Mouse (Mus musculus) right cerebral cortex, postnatal 25 days (tissue): ENCODE measurements around the gene Rab11b.

Experiments
- DNase-seq: peaks from one replicate; pipeline ENCODE4 v3.0.0; 2022

The Rab11b gene

DNA sequence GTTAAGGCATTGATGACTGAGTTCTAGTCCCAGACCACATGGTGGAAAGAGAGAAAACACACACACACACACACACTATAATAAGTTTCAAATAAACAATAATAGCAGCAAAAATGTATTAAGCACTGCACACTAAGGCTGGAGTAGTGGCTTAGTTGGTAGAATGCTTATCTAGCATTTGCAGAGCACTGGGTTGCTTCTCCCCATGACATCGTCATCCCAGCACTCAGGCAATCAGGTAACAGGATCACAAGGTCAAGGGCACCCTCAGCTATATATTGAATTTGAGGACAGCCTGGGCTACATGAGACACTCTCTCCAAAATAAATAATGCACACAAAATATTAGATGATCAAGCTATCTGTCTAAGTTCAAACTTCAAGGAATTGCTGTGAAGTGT, 45.6 kb downstream of the Rab11b start:
- no peak for DNase-seq

DNA sequence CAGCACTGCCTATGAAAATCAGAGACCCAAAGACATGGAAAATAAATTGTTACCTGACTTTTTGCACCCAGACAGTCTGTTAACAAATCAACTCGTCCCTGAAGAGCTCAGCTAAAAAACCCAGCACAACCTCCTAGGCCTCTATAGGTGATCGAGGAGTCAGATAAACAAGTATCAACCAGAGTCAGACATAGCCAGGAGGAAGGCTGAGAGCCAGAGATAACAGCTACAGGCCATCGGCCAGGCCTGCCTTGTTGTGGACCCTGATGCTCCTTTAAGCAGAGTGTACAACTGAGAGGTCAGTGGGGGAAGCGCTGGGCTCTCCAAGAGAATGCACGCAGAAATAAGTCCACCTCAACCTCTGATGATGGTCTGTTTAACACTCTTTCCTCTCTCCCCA, 47.1 kb downstream of the Rab11b start:
- DNase-seq, result no peak

DNA sequence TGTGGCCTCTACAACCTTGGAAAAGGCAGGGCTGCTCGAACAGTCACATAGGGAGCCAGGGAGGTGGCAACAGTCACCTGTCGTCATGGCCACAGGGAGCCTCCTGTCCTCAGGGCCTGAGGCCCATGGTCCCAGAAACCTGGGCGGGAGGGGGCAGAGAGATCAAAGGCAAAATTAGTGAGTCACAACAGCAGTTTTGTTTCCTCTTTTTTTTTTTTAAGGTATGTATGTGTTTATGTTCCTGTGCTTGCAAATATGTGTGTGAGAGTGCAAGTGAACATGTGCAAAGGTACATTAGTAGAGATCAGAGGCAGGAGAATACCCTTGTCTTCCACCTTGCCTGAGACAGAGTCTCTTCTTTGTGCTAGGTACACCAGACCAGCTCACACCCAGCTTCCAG, 50.5 kb downstream of the Rab11b start:
- no peak for DNase-seq

DNA sequence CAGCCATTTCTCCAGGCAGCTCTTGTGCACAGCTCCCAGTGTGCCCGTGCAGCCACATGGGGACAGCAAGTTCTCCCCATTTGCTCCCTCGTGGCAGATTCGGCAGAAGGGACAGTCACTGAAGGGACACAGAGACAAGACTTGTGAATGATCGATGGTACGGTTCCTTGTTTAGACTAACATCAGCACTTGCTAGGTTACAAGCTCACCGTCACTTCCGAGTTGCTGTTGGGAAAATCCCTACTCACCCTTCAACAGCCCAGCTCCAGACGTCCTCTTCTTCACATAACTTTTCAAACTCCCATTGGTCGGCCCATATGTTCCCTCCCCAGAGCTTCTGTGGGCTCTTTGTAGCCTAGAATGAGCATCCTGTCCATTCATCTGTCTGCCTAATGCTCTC, 57.2 kb downstream of the Rab11b start:
- no peak for DNase-seq

DNA sequence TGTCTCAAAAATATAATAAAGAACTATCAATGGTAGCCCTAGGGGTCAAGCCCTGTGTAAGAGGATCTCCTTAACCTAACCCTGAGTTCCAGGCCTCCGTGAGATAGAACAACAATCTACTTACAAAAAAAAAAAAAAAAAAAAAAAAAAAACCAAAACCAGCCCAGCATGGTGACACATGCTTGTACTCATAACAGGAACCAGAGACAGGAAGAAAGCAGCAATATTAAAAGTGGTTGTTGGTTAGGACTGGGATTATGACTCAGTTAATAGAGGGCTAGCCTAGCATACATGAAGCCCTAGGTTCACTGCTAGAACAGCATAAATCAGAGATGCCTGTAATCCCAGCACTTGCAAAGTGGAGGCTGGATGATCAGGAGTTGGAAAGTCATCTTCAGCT, 58.2 kb downstream of the Rab11b start:
- no peak for DNase-seq

DNA sequence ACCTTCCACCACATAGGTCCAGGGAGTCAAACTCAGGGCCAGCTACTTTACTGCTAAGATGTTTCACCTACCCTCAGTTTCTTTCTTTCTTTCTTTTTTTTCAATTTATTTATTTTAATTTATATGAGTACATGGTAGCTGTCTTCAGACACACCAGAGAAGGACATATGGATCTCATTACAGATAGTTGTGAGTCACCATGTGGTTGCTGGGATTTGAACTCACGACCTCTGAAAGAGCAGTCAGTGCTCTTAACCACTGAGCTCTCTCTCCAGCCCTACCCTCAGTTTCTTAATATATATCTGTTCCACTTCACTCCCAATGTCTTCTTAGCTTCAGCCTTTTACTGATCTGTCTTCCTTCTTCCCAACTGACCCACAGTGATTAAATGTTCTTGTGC, 64.9 kb downstream of the Rab11b start:
- no peak for DNase-seq
